ENCODE assay signal across 8 mouse cellular contexts in the genomic region with DNA sequence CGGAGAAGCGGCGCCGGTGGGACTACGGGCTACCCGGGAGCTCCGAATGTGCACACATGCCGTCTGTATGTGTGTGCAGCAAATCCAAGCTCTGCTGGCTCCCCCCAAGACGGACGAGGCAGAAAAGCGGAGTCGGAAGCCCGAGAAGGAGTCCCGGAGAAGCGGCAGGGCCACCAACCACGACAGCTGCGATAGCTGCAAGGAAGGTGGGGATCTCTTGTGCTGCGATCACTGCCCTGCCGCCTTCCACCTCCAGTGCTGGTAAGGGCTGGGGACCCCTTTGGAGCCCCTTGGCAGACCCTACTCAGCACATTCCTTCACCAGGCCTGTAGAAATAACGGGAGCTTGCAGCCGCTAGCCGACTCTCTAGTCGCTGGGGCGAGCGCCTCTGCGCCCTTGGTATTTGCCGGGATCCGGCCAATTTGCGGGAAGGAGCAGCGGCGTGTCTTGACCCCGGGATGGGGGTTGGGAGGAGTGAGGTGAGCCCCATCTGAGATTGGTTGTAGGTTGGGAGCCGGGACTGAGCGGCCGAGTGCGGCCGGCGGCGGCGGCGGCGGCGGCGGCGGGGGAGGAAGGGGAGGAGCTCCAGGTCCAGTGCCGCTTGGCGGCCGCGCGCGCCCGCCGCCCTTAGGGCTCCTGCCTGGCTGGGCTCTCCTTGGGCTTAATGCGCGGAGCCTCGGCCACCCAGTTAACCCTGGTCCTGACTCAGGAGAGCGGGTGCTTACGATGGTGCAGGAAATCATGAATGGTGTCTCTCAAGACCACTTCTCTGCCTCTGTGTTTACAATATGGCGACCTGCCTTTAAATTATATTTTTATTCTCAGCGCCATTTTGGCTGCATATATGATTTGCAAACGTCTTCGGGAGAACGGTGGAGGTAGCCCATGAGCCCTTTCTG. TPM values are rescaled to one million over a fixed set of nuclear protein-coding genes. Genes with fewer than 3 reads are reported as not detected.
DNase-seq lines count a peak whose midpoint lies in the region; ATAC-seq and TF ChIP-seq lines count a peak whose summit lies in the region.

No protein-coding gene starts in this region.

- peaks cover 17% of the 10 kb centered on the region for H3K36me3 ChIP-seq in heart, embryonic 15.5 days
- peaks cover 38% of the 10 kb centered on the region for H3K36me3 ChIP-seq in liver, embryonic 15.5 days (replicated peaks)
- H3K36me3 ChIP-seq in neural tube, embryonic 15.5 days = peaks cover 10% of the 10 kb centered on the region

- peak overlapping the region; percentile 99 for H3K9ac ChIP-seq in heart, embryonic 15.5 days
- H3K9ac ChIP-seq in liver, embryonic 15.5 days = peak overlapping the region; percentile 100
- H3K9ac ChIP-seq in neural tube, embryonic 15.5 days (replicated peaks) = peak overlapping the region; percentile 94

- H3K4me2 ChIP-seq in heart, embryonic 15.5 days = peak overlapping the region; percentile 90
- peak overlapping the region; percentile 90 for H3K4me2 ChIP-seq in liver, embryonic 15.5 days
- peak overlapping the region; percentile 87 for H3K4me2 ChIP-seq in neural tube, embryonic 15.5 days

- TF ChIP-seq POLR2A in embryonic fibroblast, embryonic 13.5 days (IDR thresholded peaks at IDR 0.05; ENCODE audit: low read depth, low read length) = peak; percentile 63

- ATAC-seq in heart, embryonic 15.5 days (replicated peaks; ENCODE audit: insufficient number of reproducible peaks, insufficient read depth, low FRiP score, low read depth) = no peak
- ATAC-seq in liver, embryonic 15.5 days (ENCODE audit: insufficient read depth) = no peak; the same call in 1 of the 2 replicates
- ATAC-seq in neural tube, embryonic 15.5 days (ENCODE audit: low FRiP score) = no peak

- WGBS in heart, embryonic 15.5 days = under 1% methylated on average over 58 of the region's 63 CpGs
- under 1% methylated on average over 62 of the region's 63 CpGs for WGBS in liver, embryonic 15.5 days (ENCODE audit: insufficient replicate concordance)
- WGBS in neural tube, embryonic 15.5 days = under 1% methylated on average over 57 of the region's 63 CpGs

- no peaks in the 10 kb centered on the region for H3K9me3 ChIP-seq in heart, embryonic 15.5 days (replicated peaks)
- no peaks in the 10 kb centered on the region for H3K9me3 ChIP-seq in liver, embryonic 15.5 days (replicated peaks)
- H3K9me3 ChIP-seq in neural tube, embryonic 15.5 days (replicated peaks) = no peaks in the 10 kb centered on the region

- no peak for TF ChIP-seq CTCF in embryonic fibroblast, embryonic 13.5 days (IDR thresholded peaks at IDR 0.05; ENCODE audit: borderline replicate concordance, insufficient read depth, low read length)

- peak overlapping the region; percentile 92 for H3K27ac ChIP-seq in embryonic fibroblast, embryonic 13.5 days (ENCODE audit: insufficient read depth, low read length)
- peak overlapping the region; percentile 99 for H3K27ac ChIP-seq in heart, embryonic 15.5 days
- peak overlapping the region; percentile 98 for H3K27ac ChIP-seq in liver, embryonic 15.5 days (replicated peaks)
- peak overlapping the region; percentile 91 for H3K27ac ChIP-seq in neural tube, embryonic 15.5 days (replicated peaks)

- DNase-seq in B cell, adult 2 months = peak; percentile 71 to 78
- DNase-seq in adrenal gland, postnatal 4 days (ENCODE audit: low spot score in 2 of 2) = peak; percentile 54 to 56
- peak; percentile 80 for DNase-seq in kidney, postnatal 14 days
- peak; percentile 70 for DNase-seq in testis, postnatal 14 days (ENCODE audit: low spot score)

- peaks cover under 1% of the 10 kb centered on the region; the same call in 1 of the 2 replicates for H3K4me1 ChIP-seq in embryonic fibroblast, embryonic 13.5 days (ENCODE audit: control insufficient read depth, insufficient read depth, low read length)
- peaks cover 20% of the 10 kb centered on the region for H3K4me1 ChIP-seq in heart, embryonic 15.5 days (replicated peaks)
- peaks cover 41% of the 10 kb centered on the region for H3K4me1 ChIP-seq in liver, embryonic 15.5 days (replicated peaks)
- H3K4me1 ChIP-seq in neural tube, embryonic 15.5 days = peaks cover 31% of the 10 kb centered on the region

- H3K4me3 ChIP-seq in embryonic fibroblast, embryonic 13.5 days (ENCODE audit: insufficient read depth, low read length) = peak overlapping the region; percentile 94
- peak overlapping the region; percentile 100 for H3K4me3 ChIP-seq in heart, embryonic 15.5 days
- peak overlapping the region; percentile 100 for H3K4me3 ChIP-seq in liver, embryonic 15.5 days (replicated peaks)
- H3K4me3 ChIP-seq in neural tube, embryonic 15.5 days (replicated peaks) = peak overlapping the region; percentile 85

- H3K27me3 ChIP-seq in heart, embryonic 15.5 days = 0 out of 2 replicates have a peak, but pooled peaks cover under 1% of the 10 kb centered on the region
- H3K27me3 ChIP-seq in liver, embryonic 15.5 days = 0 out of 2 replicates have a peak, but pooled peaks cover under 1% of the 10 kb centered on the region
- H3K27me3 ChIP-seq in neural tube, embryonic 15.5 days (replicated peaks) = no peaks in the 10 kb centered on the region

RNA-seq across cellular contexts. Expression of gene Phf12, which starts 1.6 kb away (rescaled TPM):
- total RNA-seq in adrenal gland, postnatal 4 days (2021) = 10 to 100 TPM; 80.7 to 81.8 TPM
- 39.4 and 47.4 TPM in 2 replicates for polyA plus RNA-seq in embryonic fibroblast, embryonic 13.5 days (2011; ENCODE audit: insufficient read length, low read depth, missing spikeins)
- 9.6 and 12.8 TPM in 2 replicates for polyA plus RNA-seq in heart, embryonic 15.5 days (2015; fragmentation: Nextera tagmentation; extraction: Ambion mirVana)
- 5.5 and 8.5 TPM in 2 replicates for polyA plus RNA-seq in liver, embryonic 15.5 days (2015; fragmentation: Nextera tagmentation; extraction: Ambion mirVana)
- polyA plus RNA-seq in neural tube, embryonic 15.5 days (2015; fragmentation: Nextera tagmentation; extraction: Ambion mirVana) = 14.6 and 16.9 TPM in 2 replicates

RNA-seq across cellular contexts. Expression of gene Dhrs13, which starts 47.9 kb away (rescaled TPM):
- total RNA-seq in adrenal gland, postnatal 4 days (2021) = 10 to 100 TPM; 10.3 to 12.1 TPM
- 5.7 and 8.3 TPM in 2 replicates for polyA plus RNA-seq in embryonic fibroblast, embryonic 13.5 days (2011; ENCODE audit: insufficient read length, low read depth, missing spikeins)
- 10.7 and 14.0 TPM in 2 replicates for polyA plus RNA-seq in heart, embryonic 15.5 days (2015; fragmentation: Nextera tagmentation; extraction: Ambion mirVana)
- 14.9 and 16.3 TPM in 2 replicates for polyA plus RNA-seq in liver, embryonic 15.5 days (2015; fragmentation: Nextera tagmentation; extraction: Ambion mirVana)
- 48.2 and 55.3 TPM in 2 replicates for polyA plus RNA-seq in neural tube, embryonic 15.5 days (2015; fragmentation: Nextera tagmentation; extraction: Ambion mirVana)

RNA-seq across cellular contexts. Expression of gene Flot2, which starts 53.5 kb away (rescaled TPM):
- total RNA-seq in adrenal gland, postnatal 4 days (2021) = 10 to 100 TPM; 81.8 to 83.8 TPM
- 70.0 and 71.3 TPM in 2 replicates for polyA plus RNA-seq in embryonic fibroblast, embryonic 13.5 days (2011; ENCODE audit: insufficient read length, low read depth, missing spikeins)
- polyA plus RNA-seq in heart, embryonic 15.5 days (2015; fragmentation: Nextera tagmentation; extraction: Ambion mirVana) = 85.8 and 100 TPM in 2 replicates
- polyA plus RNA-seq in liver, embryonic 15.5 days (2015; fragmentation: Nextera tagmentation; extraction: Ambion mirVana) = 25.1 and 27.3 TPM in 2 replicates
- 121 and 132 TPM in 2 replicates for polyA plus RNA-seq in neural tube, embryonic 15.5 days (2015; fragmentation: Nextera tagmentation; extraction: Ambion mirVana)

RNA-seq across cellular contexts. Expression of gene Sez6, which starts 53.6 kb away (rescaled TPM):
- 1 to 10 TPM; 3.9 to 6.0 TPM for total RNA-seq in adrenal gland, postnatal 4 days (2021)
- not detected in 2 replicates for polyA plus RNA-seq in embryonic fibroblast, embryonic 13.5 days (2011; ENCODE audit: insufficient read length, low read depth, missing spikeins)
- 0.05 and 0.15 TPM in 2 replicates for polyA plus RNA-seq in heart, embryonic 15.5 days (2015; fragmentation: Nextera tagmentation; extraction: Ambion mirVana)
- polyA plus RNA-seq in liver, embryonic 15.5 days (2015; fragmentation: Nextera tagmentation; extraction: Ambion mirVana) = 0.05 and 0.16 TPM in 2 replicates
- polyA plus RNA-seq in neural tube, embryonic 15.5 days (2015; fragmentation: Nextera tagmentation; extraction: Ambion mirVana) = 101 and 123 TPM in 2 replicates
